Mouse (Mus musculus): Measurements from ENCODE around the gene Atg101. TPM values are rescaled to one million over a fixed set of nuclear protein-coding genes. Genes with fewer than 3 reads are reported as not detected.
"Not testable (repeated sequence)": the region's sequence is repeated elsewhere in the genome, so short reads cannot be mapped to it uniquely, and the experiment has no call there.

Atg101 gene
- polyA plus RNA-seq, 1 experiment from 2014 or later: 19.7 TPM

GRCm38 (mm10) chr15:101321126-101321525 is 37.1 kb downstream of the Atg101 start:
- Histone ChIP-seq H3K79me2 (ENCODE audit: inconsistent target) (peaks cover 6% of the 10 kb centered on the region; the same call in 1 of the 2 replicates), H3K27ac (no peak overlapping the region), H3K4me3 (ENCODE audit: inconsistent target) (no peak overlapping the region), H3K36me3 (ENCODE audit: inconsistent target) (no peaks in the 10 kb centered on the region)
- WGBS (ENCODE audit: missing documents): 39% methylated on average over 5 of the region's 5 CpGs

- no peak overlapping the region for H3K4me3 ChIP-seq (ENCODE audit: inconsistent target)
- H3K27ac ChIP-seq: no peak overlapping the region
- WGBS (ENCODE audit: missing documents): 89% methylated on average over 5 of the region's 5 CpGs
- no peaks in the 10 kb centered on the region for H3K36me3 ChIP-seq (ENCODE audit: inconsistent target)
- H3K79me2 ChIP-seq (ENCODE audit: inconsistent target): no peaks in the 10 kb centered on the region; the same call in 1 of the 2 replicates
Measured at GRCm38 (mm10) chr15:101322106-101322505, 38.0 kb downstream of the Atg101 start.

GRCm38 (mm10) chr15:101322640-101323039 is 38.6 kb downstream of the Atg101 start:
- H3K36me3 ChIP-seq (ENCODE audit: inconsistent target): no peaks in the 10 kb centered on the region
- WGBS (ENCODE audit: missing documents): 89% methylated on average over 7 of the region's 7 CpGs
- no peak overlapping the region for H3K4me3 ChIP-seq (ENCODE audit: inconsistent target)
- no peaks in the 10 kb centered on the region for H3K79me2 ChIP-seq (ENCODE audit: inconsistent target)
- H3K27ac ChIP-seq: no peak overlapping the region

GRCm38 (mm10) chr15:101323511-101323910 is 39.4 kb downstream of the Atg101 start:
- whole genome bisulfite sequencing (ENCODE audit: missing documents): 84% methylated on average over 5 of the region's 5 CpGs
- no peak overlapping the region for H3K27ac ChIP-seq

GRCm38 (mm10) chr15:101324409-101324808 is 40.3 kb downstream of the Atg101 start:
- H3K79me2 ChIP-seq (ENCODE audit: inconsistent target); H3K4me3 ChIP-seq (ENCODE audit: inconsistent target); H3K36me3 ChIP-seq (ENCODE audit: inconsistent target); H3K27ac ChIP-seq: not testable (repeated sequence)

More at GRCm38 (mm10) chr15:101323511-101323910, 39.4 kb downstream of the Atg101 start:
- H3K4me3 ChIP-seq (ENCODE audit: inconsistent target): no peak overlapping the region
- no peaks in the 10 kb centered on the region for H3K79me2 ChIP-seq (ENCODE audit: inconsistent target)
- H3K36me3 ChIP-seq (ENCODE audit: inconsistent target): no peaks in the 10 kb centered on the region

GRCm38 (mm10) chr15:101325991-101326534 is 42.0 kb downstream of the Atg101 start:
- no peak overlapping the region for H3K4me3 ChIP-seq (ENCODE audit: inconsistent target)
- WGBS (ENCODE audit: missing documents): 35% methylated on average over 10 of the region's 10 CpGs
- no peak overlapping the region for H3K27ac ChIP-seq
- no peaks in the 10 kb centered on the region for H3K79me2 ChIP-seq (ENCODE audit: inconsistent target)
- H3K36me3 ChIP-seq (ENCODE audit: inconsistent target): no peaks in the 10 kb centered on the region

GRCm38 (mm10) chr15:101327282-101327681 is 43.2 kb downstream of the Atg101 start:
- no peak overlapping the region for H3K27ac ChIP-seq
- WGBS (ENCODE audit: missing documents): 0% methylated on average over 6 of the region's 6 CpGs

GRCm38 (mm10) chr15:101328876-101329563 is 44.9 kb downstream of the Atg101 start:
- Histone ChIP-seq H3K79me2 (ENCODE audit: inconsistent target) (no peaks in the 10 kb centered on the region), H3K4me3 (ENCODE audit: inconsistent target) (no peak overlapping the region), H3K27ac (no peak overlapping the region), H3K36me3 (ENCODE audit: inconsistent target) (no peaks in the 10 kb centered on the region)
- 94% methylated on average over 3 of the region's 3 CpGs for WGBS (ENCODE audit: missing documents)

More at GRCm38 (mm10) chr15:101327282-101327681, 43.2 kb downstream of the Atg101 start:
- H3K36me3 ChIP-seq (ENCODE audit: inconsistent target): no peaks in the 10 kb centered on the region
- H3K4me3 ChIP-seq (ENCODE audit: inconsistent target): no peak overlapping the region
- no peaks in the 10 kb centered on the region for H3K79me2 ChIP-seq (ENCODE audit: inconsistent target)

GRCm38 (mm10) chr15:101329564-101329892 is 45.5 kb downstream of the Atg101 start:
- H3K4me3 ChIP-seq (ENCODE audit: inconsistent target): no peak overlapping the region
- 84% methylated on average over 3 of the region's 3 CpGs for WGBS (ENCODE audit: missing documents)

GRCm38 (mm10) chr15:101331090-101331489 is 47.0 kb downstream of the Atg101 start:
- no peak overlapping the region for H3K27ac ChIP-seq
- no peak overlapping the region for H3K4me3 ChIP-seq (ENCODE audit: inconsistent target)
- 95% methylated on average over 4 of the region's 4 CpGs for WGBS (ENCODE audit: missing documents)
- H3K79me2 ChIP-seq (ENCODE audit: inconsistent target): no peaks in the 10 kb centered on the region
- H3K36me3 ChIP-seq (ENCODE audit: inconsistent target): no peaks in the 10 kb centered on the region

More at GRCm38 (mm10) chr15:101329564-101329892, 45.5 kb downstream of the Atg101 start:
- Histone ChIP-seq H3K79me2 (ENCODE audit: inconsistent target) (no peaks in the 10 kb centered on the region), H3K36me3 (ENCODE audit: inconsistent target) (no peaks in the 10 kb centered on the region), H3K27ac (no peak overlapping the region)

- H3K4me3 ChIP-seq (ENCODE audit: inconsistent target): no peak overlapping the region
- 88% methylated on average over 4 of the region's 4 CpGs for WGBS (ENCODE audit: missing documents)
- H3K36me3 ChIP-seq (ENCODE audit: inconsistent target): no peaks in the 10 kb centered on the region
- H3K27ac ChIP-seq: no peak overlapping the region
- H3K79me2 ChIP-seq (ENCODE audit: inconsistent target): no peaks in the 10 kb centered on the region
Measured at GRCm38 (mm10) chr15:101332370-101332769, 48.3 kb downstream of the Atg101 start.

GRCm38 (mm10) chr15:101333165-101333564 is 49.1 kb downstream of the Atg101 start:
- no peaks in the 10 kb centered on the region for H3K36me3 ChIP-seq (ENCODE audit: inconsistent target)
- 33% methylated on average over 1 of the region's 1 CpGs for WGBS (ENCODE audit: missing documents)
- no peak overlapping the region for H3K4me3 ChIP-seq (ENCODE audit: inconsistent target)
- H3K79me2 ChIP-seq (ENCODE audit: inconsistent target): no peaks in the 10 kb centered on the region
- H3K27ac ChIP-seq: peak overlapping the region; percentile 96

- Histone ChIP-seq H3K79me2 (ENCODE audit: inconsistent target) (no peaks in the 10 kb centered on the region), H3K36me3 (ENCODE audit: inconsistent target) (no peaks in the 10 kb centered on the region), H3K4me3 (ENCODE audit: inconsistent target) (no peak overlapping the region), H3K27ac (peak overlapping the region; percentile 96)
- 5% methylated on average over 4 of the region's 4 CpGs for WGBS (ENCODE audit: missing documents)
Measured at GRCm38 (mm10) chr15:101333648-101334047, 49.6 kb downstream of the Atg101 start.

GRCm38 (mm10) chr15:101336474-101337174 is 52.6 kb downstream of the Atg101 start:
- WGBS (ENCODE audit: missing documents): 9% methylated on average over 24 of the region's 24 CpGs
- Histone ChIP-seq H3K79me2 (ENCODE audit: inconsistent target) (no peaks in the 10 kb centered on the region), H3K4me3 (ENCODE audit: inconsistent target) (no peak overlapping the region; the same call in 1 of the 2 replicates), H3K36me3 (ENCODE audit: inconsistent target) (no peaks in the 10 kb centered on the region), H3K27ac (peak overlapping the region; percentile 96)

GRCm38 (mm10) chr15:101338359-101338758 is 54.3 kb downstream of the Atg101 start:
- Histone ChIP-seq H3K27ac (peak overlapping the region; percentile 96), H3K4me3 (ENCODE audit: inconsistent target) (no peak overlapping the region), H3K36me3 (ENCODE audit: inconsistent target) (no peaks in the 10 kb centered on the region), H3K79me2 (ENCODE audit: inconsistent target) (no peaks in the 10 kb centered on the region)
- WGBS (ENCODE audit: missing documents): 95% methylated on average over 4 of the region's 4 CpGs

Measured in macrophage (primary cell).